Mouse (Mus musculus): ENCODE results near the gene Slc5a10. TPM values are rescaled to one million over a fixed set of nuclear protein-coding genes. Genes with fewer than 3 reads are reported as not detected.

Gene Slc5a10
- total and polyA plus RNA-seq, 3 experiments = not detected

- TF ChIP-seq TAL1 (conservative IDR thresholded peaks at IDR 0.05; ENCODE audit: low read depth, low read length) = no peak
- TF ChIP-seq GATA2 (IDR thresholded peaks at IDR 0.05; ENCODE audit: borderline replicate concordance, low read depth, low read length) = no peak
- TF ChIP-seq CTCF (IDR thresholded peaks at IDR 0.05; ENCODE audit: low read depth, low read length) = no peak
- no peak for TF ChIP-seq POLR2AphosphoS5 (IDR thresholded peaks at IDR 0.05; ENCODE audit: insufficient replicate concordance, low read depth, low read length)
- TF ChIP-seq GATA1 (IDR thresholded peaks at IDR 0.05; ENCODE audit: borderline replicate concordance, low read length) = no peak
- DNase-seq (ENCODE audit: low spot score) (no peak), ATAC-seq (ENCODE audit: extremely low read depth, insufficient number of reproducible peaks, low FRiP score, poor library complexity, severe bottlenecking) (no peak)
- Histone ChIP-seq H3K36me3 (replicated peaks) (no peaks in the 10 kb centered on the region), H3K27me3 (ENCODE audit: insufficient read depth, low read length) (no peaks in the 10 kb centered on the region), H3K9me3 (replicated peaks) (0 out of 2 replicates have a peak, but pooled peaks cover 3% of the 10 kb centered on the region), H3K4me3 (ENCODE audit: low read depth, low read length) (no peak overlapping the region), H3K4me1 (ENCODE audit: insufficient read depth, low read depth, low read length) (no peaks in the 10 kb centered on the region)
Observed at GRCm38 (mm10) chr11:61629621-61630020, 91.0 kb downstream of the Slc5a10 start.

- H3K4me1 ChIP-seq (ENCODE audit: insufficient read depth, low read depth, low read length) = no peaks in the 10 kb centered on the region
- H3K4me3 ChIP-seq (ENCODE audit: low read depth, low read length) = no peak overlapping the region
- TF ChIP-seq TAL1 (conservative IDR thresholded peaks at IDR 0.05; ENCODE audit: low read depth, low read length) = no peak
- no peak for TF ChIP-seq CTCF (IDR thresholded peaks at IDR 0.05; ENCODE audit: low read depth, low read length)
- no peak for TF ChIP-seq GATA1 (IDR thresholded peaks at IDR 0.05; ENCODE audit: borderline replicate concordance, low read length)
- no peak for TF ChIP-seq GATA2 (IDR thresholded peaks at IDR 0.05; ENCODE audit: borderline replicate concordance, low read depth, low read length)
- TF ChIP-seq POLR2AphosphoS5 (IDR thresholded peaks at IDR 0.05; ENCODE audit: insufficient replicate concordance, low read depth, low read length) = no peak
- ATAC-seq (ENCODE audit: extremely low read depth, insufficient number of reproducible peaks, low FRiP score, poor library complexity, severe bottlenecking) (no peak), DNase-seq (ENCODE audit: low spot score) (no peak)
- H3K27me3 ChIP-seq (ENCODE audit: insufficient read depth, low read length) = 0 out of 2 replicates have a peak, but pooled peaks cover under 1% of the 10 kb centered on the region
- H3K9me3 ChIP-seq (replicated peaks) = 0 out of 2 replicates have a peak, but pooled peaks cover 3% of the 10 kb centered on the region
- H3K36me3 ChIP-seq (replicated peaks) = no peaks in the 10 kb centered on the region
Observed at GRCm38 (mm10) chr11:61626509-61626908, 94.1 kb downstream of the Slc5a10 start.

DNA sequence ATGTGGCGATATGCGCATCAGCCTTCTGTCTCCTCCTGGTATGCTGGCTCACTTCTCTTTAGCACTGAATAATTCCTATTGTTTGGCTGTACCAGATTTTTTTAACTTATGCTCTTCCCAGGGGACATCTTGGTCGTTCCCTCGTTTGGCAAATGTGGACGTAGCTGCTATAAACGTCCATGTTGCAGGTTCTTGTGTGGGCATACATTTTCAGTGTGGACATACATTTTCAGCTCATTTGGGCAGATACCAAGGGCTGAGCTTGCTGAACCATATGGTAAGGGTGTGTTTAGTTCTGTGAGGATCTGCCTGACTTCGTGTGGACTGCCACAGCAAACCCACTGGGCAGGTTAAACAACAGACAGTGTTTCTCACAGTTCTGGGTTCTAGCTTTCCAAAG is 95.5 kb downstream of the Slc5a10 start:
- H3K9me3 ChIP-seq (replicated peaks) = 0 out of 2 replicates have a peak, but pooled peaks cover 3% of the 10 kb centered on the region
- no peak for DNase-seq (ENCODE audit: low spot score)
- H3K36me3 ChIP-seq (replicated peaks) = no peaks in the 10 kb centered on the region
- H3K4me1 ChIP-seq (ENCODE audit: insufficient read depth, low read depth, low read length) = no peaks in the 10 kb centered on the region
- TF ChIP-seq GATA1 (IDR thresholded peaks at IDR 0.05; ENCODE audit: borderline replicate concordance, low read length) (no peak), CTCF (IDR thresholded peaks at IDR 0.05; ENCODE audit: low read depth, low read length) (no peak), POLR2AphosphoS5 (IDR thresholded peaks at IDR 0.05; ENCODE audit: insufficient replicate concordance, low read depth, low read length) (no peak), GATA2 (IDR thresholded peaks at IDR 0.05; ENCODE audit: borderline replicate concordance, low read depth, low read length) (no peak), TAL1 (conservative IDR thresholded peaks at IDR 0.05; ENCODE audit: low read depth, low read length) (no peak)
- H3K27me3 ChIP-seq (ENCODE audit: insufficient read depth, low read length) = peaks cover 6% of the 10 kb centered on the region; the same call in 1 of the 2 replicates
- no peak overlapping the region for H3K4me3 ChIP-seq (ENCODE audit: low read depth, low read length)
- ATAC-seq (ENCODE audit: extremely low read depth, insufficient number of reproducible peaks, low FRiP score, poor library complexity, severe bottlenecking) = no peak

Other genes starting within 250 kb of the Slc5a10 start
- gene Mfap4, start 235.4 kb downstream of the Slc5a10 start, total RNA-seq (2014; fragmentation: Nextera tagmentation) = not detected in 2 replicates
- gene Mfap4, start 235.4 kb downstream of the Slc5a10 start, total RNA-seq (2017) = 0.33 TPM in 1 of 2 replicates, not detected in the other
- gene Mfap4, start 235.4 kb downstream of the Slc5a10 start, polyA plus RNA-seq (2012) = not detected in 2 replicates
- 12.4 and 13.7 TPM in 2 replicates for gene Mapk7, start 226.4 kb downstream of the Slc5a10 start, total RNA-seq (2014; fragmentation: Nextera tagmentation)
- 8.3 and 12.7 TPM in 2 replicates for gene Mapk7, start 226.4 kb downstream of the Slc5a10 start, total RNA-seq (2017)
- 32.3 and 33.1 TPM in 2 replicates for gene Mapk7, start 226.4 kb downstream of the Slc5a10 start, polyA plus RNA-seq (2012)
- 9.6 and 24.5 TPM in 2 replicates for gene B9d1, start 215.7 kb downstream of the Slc5a10 start, total RNA-seq (2014; fragmentation: Nextera tagmentation)
- gene B9d1, start 215.7 kb downstream of the Slc5a10 start, total RNA-seq (2017) = 11.2 and 22.8 TPM in 2 replicates
- gene B9d1, start 215.7 kb downstream of the Slc5a10 start, polyA plus RNA-seq (2012) = 23.6 and 28.2 TPM in 2 replicates
- gene Epn2, start 141.1 kb downstream of the Slc5a10 start, total RNA-seq (2014; fragmentation: Nextera tagmentation) = 4.5 and 6.2 TPM in 2 replicates
- 2.3 and 2.6 TPM in 2 replicates for gene Epn2, start 141.1 kb downstream of the Slc5a10 start, total RNA-seq (2017)
- gene Epn2, start 141.1 kb downstream of the Slc5a10 start, polyA plus RNA-seq (2012) = 1.6 and 2.6 TPM in 2 replicates
- 4.3 and 6.7 TPM in 2 replicates for gene Grap, start 67.6 kb downstream of the Slc5a10 start, total RNA-seq (2014; fragmentation: Nextera tagmentation)
- 7.2 and 12.3 TPM in 2 replicates for gene Grap, start 67.6 kb downstream of the Slc5a10 start, total RNA-seq (2017)
- 10.0 and 11.6 TPM in 2 replicates for gene Grap, start 67.6 kb downstream of the Slc5a10 start, polyA plus RNA-seq (2012)
- not detected in 2 replicates for gene Fam83g, start 36.7 kb downstream of the Slc5a10 start, total RNA-seq (2014; fragmentation: Nextera tagmentation)
- gene Fam83g, start 36.7 kb downstream of the Slc5a10 start, total RNA-seq (2017) = 0.05 TPM in 1 of 2 replicates, not detected in the other
- gene Fam83g, start 36.7 kb downstream of the Slc5a10 start, polyA plus RNA-seq (2012) = not detected in 2 replicates
- gene Prpsap2, start 41.3 kb upstream of the Slc5a10 start, total RNA-seq (2014; fragmentation: Nextera tagmentation) = 18.8 and 19.2 TPM in 2 replicates
- 16.8 and 18.7 TPM in 2 replicates for gene Prpsap2, start 41.3 kb upstream of the Slc5a10 start, total RNA-seq (2017)
- gene Prpsap2, start 41.3 kb upstream of the Slc5a10 start, polyA plus RNA-seq (2012) = 7.2 and 8.7 TPM in 2 replicates
- gene Ulk2, start 134.2 kb upstream of the Slc5a10 start, total RNA-seq (2014; fragmentation: Nextera tagmentation) = 23.0 and 25.2 TPM in 2 replicates
- 16.7 and 18.6 TPM in 2 replicates for gene Ulk2, start 134.2 kb upstream of the Slc5a10 start, total RNA-seq (2017)
- 2.8 TPM in 2 replicates for gene Ulk2, start 134.2 kb upstream of the Slc5a10 start, polyA plus RNA-seq (2012)
- gene Akap10, start 209.4 kb upstream of the Slc5a10 start, total RNA-seq (2014; fragmentation: Nextera tagmentation) = 30.3 and 36.2 TPM in 2 replicates
- gene Akap10, start 209.4 kb upstream of the Slc5a10 start, total RNA-seq (2017) = 33.3 and 34.3 TPM in 2 replicates
- 20.4 and 27.2 TPM in 2 replicates for gene Akap10, start 209.4 kb upstream of the Slc5a10 start, polyA plus RNA-seq (2012)
- gene Specc1, start 235.9 kb upstream of the Slc5a10 start, total RNA-seq (2014; fragmentation: Nextera tagmentation) = 15.0 and 76.6 TPM in 2 replicates
- 10.4 and 12.1 TPM in 2 replicates for gene Specc1, start 235.9 kb upstream of the Slc5a10 start, total RNA-seq (2017)
- 1.6 and 2.4 TPM in 2 replicates for gene Specc1, start 235.9 kb upstream of the Slc5a10 start, polyA plus RNA-seq (2012)

Data from G1E (cell line).